Mouse (Mus musculus) layer of hippocampus, postnatal 25 days (tissue): ENCODE measurements around the gene Ulbp1. TPM values are rescaled to one million over a fixed set of nuclear protein-coding genes. Genes with fewer than 3 reads are reported as not detected.
A peak's percentile ranks its signal among the peaks of the same experiment; 100 is the strongest.
"Not testable (repeated sequence)": the region's sequence is repeated elsewhere in the genome, so short reads cannot be mapped to it uniquely, and the experiment has no call there.

Experiments
- DNase-seq, 2 experiments: peaks; one replicate each; pipeline ENCODE4 v3.0.0; 2022; ENCODE audit warnings: mixed read lengths in 2 of 2, low spot score in 1 of 2; ENCODE audit errors: extremely low spot score in 1 of 2
- total RNA-seq, 2 experiments: library from RNA; stranded (reverse); gene quantifications; 2 replicates each; pipeline ENCODE4 v1.2.3; 2021

Gene Ulbp1
- under 1 TPM; 0.07 to 0.76 TPM for total RNA-seq

GRCm38 (mm10) chr10:7473197-7473889 lies at the start of gene Ulbp1:
Ulbp1 (minus strand) TSS chr10:7473638.
- DNase-seq: peak in 1 of 2 experiments; percentile 6

- DNase-seq: not testable (repeated sequence)
Measured at GRCm38 (mm10) chr10:7498180-7498579, 24.7 kb upstream of the Ulbp1 start.

GRCm38 (mm10) chr10:7492384-7492783 lies 18.9 kb upstream of the Ulbp1 start:
- DNase-seq: not testable (repeated sequence)

DNA sequence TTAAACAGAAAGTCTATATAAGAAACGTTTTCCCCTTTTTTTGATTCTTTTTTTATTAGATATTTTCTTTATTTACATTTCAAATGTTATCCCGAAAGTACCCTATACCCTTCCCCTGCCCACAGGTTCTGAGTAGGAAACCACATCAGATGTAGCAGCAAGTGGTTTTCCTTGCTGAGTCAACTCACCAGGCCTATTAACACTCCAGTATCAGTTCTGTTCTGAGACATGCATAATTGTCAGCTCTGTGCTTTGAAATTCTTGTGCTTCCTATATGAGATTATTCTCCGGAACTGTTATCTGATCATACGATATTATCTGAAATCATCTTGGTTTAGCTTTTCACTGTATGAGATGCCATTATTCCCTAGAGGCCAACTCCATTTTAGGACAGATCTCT lies 10.2 kb upstream of the Ulbp1 start:
- DNase-seq: no peak

DNA sequence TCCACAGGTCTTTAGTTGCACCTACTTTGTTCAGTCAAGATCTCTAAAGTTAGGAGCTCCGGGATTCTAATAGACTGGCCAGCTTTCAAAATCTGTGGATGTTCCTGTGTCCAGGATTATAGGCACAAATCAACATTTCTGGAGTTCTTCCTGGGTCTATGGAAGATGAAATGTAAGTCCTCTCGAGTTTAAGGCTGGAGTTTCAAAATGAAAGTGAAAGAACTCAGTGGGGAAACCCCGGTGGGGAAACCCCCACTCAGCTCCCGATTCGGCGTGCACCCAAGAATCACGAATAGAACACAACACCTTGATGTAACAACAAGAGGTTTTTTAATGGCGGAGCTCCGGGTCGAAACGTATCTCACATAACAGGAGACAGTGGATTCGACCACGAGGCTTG lies 787 bp upstream of the Ulbp1 start:
- not testable (repeated sequence) for DNase-seq

DNA sequence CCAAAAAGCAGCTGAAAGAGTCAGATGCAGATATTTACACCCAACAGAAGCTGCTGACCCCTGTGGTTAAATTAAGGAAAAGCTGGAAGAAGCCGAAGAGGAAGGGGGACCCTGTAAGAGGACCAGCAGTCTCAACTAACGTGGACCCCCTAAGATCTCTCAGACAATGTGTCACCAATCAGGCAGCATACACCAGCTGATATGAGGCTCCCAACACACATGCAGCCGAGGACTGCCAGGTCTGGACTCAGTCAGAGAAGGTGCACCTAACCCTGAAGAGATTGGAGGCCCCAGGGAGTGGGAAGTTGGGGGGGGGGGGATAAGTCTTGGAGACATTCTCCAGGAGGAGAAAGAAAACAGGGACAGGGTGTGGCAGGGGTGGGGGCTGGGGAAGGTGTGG lies 1.8 kb downstream of the Ulbp1 start:
- no peak for DNase-seq

GRCm38 (mm10) chr10:7470457-7470856 lies 3.0 kb downstream of the Ulbp1 start:
- no peak for DNase-seq

DNA sequence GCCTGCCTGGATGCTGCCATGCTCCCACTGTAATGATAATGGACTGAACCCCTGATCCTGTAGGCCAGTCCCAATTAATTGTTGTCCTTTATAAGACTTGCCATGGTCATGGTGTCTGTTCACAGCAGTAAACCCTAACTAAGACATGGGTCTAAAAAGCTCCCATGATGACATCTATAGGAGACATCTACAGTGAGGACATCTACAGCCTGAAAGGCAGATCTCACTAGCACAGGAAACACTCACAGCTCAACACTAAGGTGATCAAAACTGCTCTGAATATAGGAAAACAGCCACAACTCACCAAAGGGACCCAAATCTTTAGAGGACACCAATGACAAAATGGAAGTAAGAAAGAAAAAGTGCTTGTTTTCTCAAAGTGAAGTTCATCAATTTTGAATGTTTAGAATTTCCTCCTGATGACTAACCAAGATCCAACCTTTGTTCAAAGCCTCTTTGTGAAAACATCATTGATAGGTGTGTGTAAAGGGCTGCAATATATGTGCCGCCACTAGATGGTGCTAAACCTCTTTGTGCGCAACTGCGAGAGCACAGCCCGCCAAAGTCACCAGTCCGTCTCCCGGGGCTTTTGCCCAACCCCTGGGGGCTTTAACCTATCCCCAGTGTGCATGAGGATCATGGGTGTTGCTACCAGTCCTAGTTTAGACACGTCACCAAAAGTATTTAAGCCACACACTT lies 3.6 kb downstream of the Ulbp1 start:
- peak; percentile 51 to 80 for DNase-seq

DNA sequence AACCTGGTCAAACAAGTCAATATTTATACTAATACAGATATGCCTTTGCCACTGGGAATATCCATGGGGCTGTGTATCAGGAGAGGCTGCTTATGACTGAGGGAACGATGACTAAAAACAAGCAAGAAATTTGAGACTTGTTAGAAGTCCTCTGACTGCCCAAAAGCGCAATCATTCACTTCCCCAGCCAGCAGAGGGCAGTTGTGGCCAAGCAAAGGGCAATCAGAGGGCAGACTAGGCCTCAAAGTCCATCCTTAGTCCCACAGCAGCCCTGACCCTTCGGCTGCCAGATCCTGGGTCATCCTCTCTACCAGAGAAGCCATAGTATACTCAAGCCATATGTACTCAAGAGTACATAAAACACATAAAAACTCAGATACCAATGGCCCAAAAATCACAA lies 11.4 kb downstream of the Ulbp1 start:
- DNase-seq: no peak

DNA sequence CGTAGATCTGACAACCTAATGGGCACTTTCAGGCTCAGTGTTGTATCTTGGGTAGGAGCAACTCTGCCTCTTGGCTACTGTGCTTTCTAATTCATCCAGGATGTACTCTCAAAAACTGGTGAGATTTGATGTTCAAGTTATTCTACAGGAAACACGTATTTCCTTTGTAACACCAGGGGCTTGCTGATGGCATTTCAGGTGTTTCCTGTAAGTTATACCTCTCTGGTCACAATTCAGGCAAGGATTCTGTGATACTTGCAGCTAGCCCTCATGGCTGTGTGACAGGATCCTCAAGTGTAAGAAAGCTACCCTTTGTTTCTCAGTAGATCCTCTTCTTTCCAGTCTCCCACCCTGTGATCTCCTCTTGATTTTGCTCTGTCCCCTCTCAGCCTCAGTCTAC lies 34.5 kb downstream of the Ulbp1 start:
- no peak for DNase-seq

GRCm38 (mm10) chr10:7393143-7394035 lies 80.0 kb downstream of the Ulbp1 start:
- DNase-seq: no peak

DNA sequence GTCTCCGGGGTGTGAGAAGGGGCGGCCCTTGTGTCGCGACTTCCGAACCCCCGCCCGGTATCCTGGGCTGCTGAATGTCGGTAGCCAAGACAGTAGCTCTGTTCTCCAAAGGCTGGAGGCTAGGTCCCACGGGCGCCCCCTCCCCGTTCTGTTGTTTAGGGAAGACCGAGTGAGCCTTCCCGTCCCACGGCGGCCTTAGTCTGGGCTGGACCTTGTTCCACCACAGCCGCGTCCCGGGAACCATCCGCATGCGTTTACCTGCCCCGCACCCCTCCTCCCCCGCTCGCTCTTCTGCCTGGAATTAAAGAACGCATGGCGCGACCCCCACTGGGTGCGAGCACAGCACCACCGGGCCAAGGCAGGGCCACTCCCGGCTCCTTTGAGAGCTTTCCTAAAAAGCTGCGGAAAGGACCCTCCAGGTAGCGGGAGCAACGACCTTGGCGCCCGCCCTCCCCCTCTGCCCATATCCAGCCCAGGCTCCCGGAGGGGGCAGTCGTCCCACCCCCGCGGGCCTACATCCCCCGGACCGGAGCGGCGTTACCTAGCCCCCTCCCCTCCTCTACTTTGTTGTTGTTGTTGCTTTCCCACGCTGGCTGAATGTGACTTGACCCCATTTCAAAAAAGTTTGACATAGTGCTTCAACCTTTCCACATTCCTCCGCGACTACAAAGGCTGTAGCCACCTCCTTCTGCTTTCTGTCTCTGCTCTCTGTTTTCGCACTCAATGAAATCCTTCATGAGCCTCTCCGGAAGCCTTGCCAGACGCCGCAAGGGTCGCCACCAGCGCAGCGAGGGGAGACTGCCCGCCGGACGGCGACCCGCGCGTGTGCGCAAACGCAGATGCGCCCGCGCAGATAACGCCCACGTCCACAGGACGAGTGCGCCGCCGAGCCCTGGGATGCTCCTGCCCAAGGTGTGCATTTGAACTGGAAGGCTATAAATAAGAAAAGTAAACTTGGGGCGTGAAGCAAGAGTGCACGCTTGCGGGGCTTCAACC lies 81.2 kb downstream of the Ulbp1 start:
- DNase-seq: no peak

DNA sequence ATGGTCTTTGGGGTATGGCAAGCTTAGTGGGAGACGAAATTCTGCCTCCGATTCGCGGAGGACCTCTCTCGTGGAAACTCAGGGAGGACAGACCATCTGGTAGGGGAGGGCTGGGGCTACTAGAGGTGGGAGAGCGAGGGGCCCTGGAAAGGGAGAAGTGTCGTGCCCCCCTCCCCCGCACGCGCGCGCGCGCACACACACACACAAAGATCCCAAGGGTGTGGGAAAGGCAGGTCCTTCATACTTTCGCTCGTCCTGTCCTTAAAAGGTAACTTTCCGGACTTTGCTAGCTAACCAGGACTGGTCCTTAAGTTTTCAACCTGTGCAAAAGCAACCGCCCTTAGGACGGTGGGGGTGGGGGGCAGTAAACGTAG lies 81.9 kb downstream of the Ulbp1 start:
- DNase-seq: no peak

- DNase-seq: no peak
Measured at GRCm38 (mm10) chr10:7391108-7391507, 82.3 kb downstream of the Ulbp1 start.

Other genes with a start within 250 kb of the Ulbp1 start
- gene Lrp11, start 116.2 kb upstream of the Ulbp1 start, total RNA-seq: 100 to 1,000 TPM; 190 to 207 TPM
- 1 to 10 TPM; 5.6 to 6.1 TPM for gene Nup43, start 193.9 kb upstream of the Ulbp1 start, total RNA-seq
- 100 to 1,000 TPM; 148 to 161 TPM for gene Pcmt1, start 207.5 kb upstream of the Ulbp1 start, total RNA-seq
- gene Lats1, start 207.6 kb upstream of the Ulbp1 start, total RNA-seq: 10 to 100 TPM; 34.6 to 40.2 TPM